Mouse (Mus musculus): ENCODE results near the gene Lix1l.
"Not testable (repeated sequence)": the region's sequence is repeated elsewhere in the genome, so short reads cannot be mapped to it uniquely, and the experiment has no call there.

The Lix1l gene

DNA sequence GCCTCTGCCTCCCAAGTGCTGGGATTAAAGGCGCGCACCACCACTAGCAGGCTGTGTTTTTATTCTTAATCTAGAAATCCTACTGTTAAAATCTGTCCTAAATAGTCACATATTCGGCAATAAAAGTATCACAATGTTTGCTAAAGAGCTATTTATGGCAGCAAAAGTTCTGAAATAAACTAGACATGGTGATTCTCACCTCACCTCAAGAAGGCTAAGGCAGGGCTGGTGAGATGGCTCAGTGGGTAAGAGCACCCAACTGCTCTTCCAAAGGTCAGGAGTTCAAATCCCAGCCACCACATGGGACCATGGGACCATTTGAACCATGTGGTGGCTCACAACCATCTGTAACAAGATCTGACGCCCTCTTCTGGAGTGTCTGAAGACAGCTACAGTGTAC is 10.3 kb upstream of the Lix1l start:
- no peak for DNase-seq

DNA sequence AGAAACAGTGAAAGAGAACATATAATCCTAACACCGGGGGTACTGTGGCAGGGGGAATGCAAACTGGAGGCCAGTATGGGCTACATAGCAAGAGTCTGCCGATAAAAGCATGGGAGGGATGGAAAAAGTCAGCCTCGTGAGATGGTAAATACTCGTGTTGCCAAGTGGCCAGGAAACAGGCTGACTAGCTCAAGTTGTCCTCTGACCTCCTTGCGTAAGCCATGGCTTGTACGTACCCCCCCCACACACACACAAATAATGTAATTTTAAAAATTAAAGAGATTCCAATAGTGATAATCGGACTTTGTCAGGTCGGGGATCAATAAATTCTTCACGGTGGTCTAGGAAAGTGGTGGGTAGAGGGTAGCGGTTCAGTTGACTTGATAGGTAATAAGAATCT is 7.6 kb upstream of the Lix1l start:
- no peak for DNase-seq

DNA sequence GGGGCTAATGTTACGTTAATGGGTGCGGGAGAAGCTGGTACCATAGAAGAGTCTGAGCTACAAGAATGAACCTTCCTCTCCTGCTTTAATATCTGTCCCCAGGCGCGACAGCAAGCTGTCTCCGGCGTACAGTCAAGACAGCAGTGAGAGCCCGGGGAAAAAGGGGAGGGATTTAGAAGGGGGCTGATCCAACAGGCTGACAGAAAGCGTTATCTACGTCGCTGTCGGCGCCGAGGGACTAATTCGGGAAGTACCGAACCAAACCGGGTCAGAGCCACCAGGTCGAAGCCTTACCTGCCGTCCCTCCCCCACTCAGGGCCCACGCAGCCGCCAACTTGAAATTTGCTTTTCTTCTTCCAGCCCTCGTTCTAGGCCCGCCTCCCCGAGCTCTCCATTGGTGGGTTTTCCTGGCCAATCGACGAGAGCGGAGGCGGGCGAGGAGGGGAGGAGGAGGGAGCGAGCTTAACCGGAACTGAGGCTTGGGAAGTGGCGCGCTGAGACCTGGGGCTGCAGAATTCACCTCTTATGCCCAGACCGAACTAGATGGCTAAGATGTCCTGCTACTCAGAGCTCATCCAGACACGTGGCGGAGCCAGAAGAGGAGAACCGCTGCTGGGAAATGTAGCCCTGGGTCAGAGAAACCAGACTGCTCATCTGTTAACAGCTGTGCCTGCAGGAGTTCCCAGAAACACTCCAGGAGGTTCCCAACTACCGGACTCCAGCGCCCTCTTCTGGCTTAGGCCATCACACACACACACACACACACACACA is 7.0 kb upstream of the Lix1l start, which contains the start of gene Polr3gl:
Gene Polr3gl, minus strand, starts transcription at position 392 of the 771 bp plus-strand sequence.
- DNase-seq, result peak; percentile 95

DNA sequence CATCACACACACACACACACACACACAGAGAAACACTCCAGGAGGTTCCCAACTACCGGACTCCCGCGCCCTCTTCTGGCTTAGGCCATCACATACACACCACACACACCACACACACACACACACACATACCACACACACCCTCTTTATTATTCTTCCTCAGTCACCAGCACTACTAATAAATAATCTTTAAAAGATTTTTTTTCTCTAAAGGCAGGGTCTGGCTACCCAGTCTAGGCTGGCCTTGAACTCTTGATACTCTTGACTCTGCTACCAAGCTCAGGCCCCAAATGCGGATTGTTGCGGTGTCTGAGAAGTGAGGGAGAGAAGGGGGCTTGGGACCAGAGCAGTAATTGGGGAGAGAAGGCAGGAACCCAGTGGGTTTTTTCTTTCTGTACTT is 6.1 kb upstream of the Lix1l start:
- no peak for DNase-seq

DNA sequence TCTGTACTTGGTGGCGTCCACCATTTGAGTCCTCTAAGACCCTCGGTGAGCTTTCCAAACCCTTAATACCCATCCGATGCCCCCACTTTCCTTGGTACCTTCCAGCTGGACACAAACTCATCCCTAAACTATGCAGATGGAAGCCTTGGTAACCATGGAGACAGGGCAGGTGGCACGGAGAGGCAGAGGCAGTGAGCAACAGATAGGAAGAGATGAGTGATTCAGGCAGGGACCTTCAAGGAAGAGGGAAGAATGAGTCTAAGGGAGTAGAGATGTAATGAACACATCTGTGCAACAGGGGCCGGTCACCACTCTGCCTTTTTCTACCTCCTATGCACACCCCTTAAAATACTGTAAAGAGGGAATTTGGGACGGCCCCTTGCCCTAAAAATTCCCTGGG is 5.3 kb upstream of the Lix1l start:
- DNase-seq, result peak; percentile 70

DNA sequence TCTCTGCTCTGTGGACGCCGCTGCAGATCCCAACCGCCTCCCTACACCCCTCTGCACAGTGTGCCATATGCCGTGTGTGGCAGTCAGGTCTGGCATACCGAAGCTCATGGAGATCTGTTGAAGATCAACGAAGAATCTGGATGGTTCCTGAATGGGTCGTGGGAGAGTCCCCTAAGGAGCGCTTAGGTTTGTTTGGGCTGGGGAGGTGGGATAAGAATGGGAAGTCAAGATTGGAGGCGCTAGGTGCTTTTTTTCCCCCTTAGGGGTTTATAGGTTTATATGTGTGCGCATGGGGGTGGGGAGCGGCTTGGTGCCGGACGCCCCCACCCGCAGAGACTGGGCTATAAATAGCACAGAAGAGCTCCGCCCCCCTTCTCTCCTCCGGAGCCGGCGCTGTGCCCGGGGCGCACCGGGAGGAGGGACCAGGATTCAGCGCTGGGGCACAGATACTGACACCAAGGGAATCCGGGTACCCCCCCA is 4.7 kb upstream of the Lix1l start, which contains the start of gene Ankrd34a:
Gene Ankrd34a, plus strand, starts transcription at position 409 of the 480 bp plus-strand sequence.
- DNase-seq, result peak; percentile 87

DNA sequence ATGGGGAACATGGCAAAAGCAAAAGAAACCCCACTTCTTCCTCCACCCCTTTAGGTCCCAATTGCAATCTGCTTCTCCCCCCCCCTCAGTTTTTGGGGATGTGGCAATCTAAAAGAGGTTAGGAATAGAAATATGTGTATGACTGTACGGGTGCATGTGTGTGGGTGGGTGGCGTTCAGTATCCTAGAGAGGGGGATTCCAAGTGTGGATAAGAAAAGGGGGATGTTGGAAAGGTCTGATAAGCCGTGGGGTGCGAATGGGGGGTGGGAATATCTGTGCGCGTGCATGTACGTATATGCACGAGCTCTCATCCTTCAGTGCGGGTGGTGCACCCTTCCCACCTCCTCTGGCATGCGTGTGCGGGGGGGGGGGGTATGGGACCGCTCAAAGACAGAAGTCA is 4.1 kb upstream of the Lix1l start:
- no peak for DNase-seq

DNA sequence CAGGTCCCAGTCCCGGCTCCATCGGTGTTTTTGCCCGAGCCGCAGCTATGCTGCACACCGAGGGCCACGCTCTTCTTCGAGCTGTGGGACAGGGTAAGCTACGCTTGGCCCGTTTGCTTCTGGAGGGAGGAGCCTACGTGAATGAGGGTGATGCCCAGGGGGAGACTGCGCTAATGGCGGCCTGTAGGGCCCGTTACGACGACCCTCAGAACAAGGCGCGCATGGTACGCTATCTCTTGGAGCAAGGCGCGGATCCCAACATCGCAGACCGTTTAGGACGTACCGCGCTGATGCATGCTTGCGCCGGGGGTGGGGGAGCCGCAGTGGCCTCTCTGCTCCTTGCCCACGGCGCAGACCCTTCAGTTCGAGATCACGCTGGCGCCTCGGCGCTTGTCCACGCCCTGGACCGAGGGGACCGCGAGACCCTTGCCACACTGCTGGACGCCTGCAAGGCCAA is 3.5 kb upstream of the Lix1l start:
- no peak for DNase-seq

DNA sequence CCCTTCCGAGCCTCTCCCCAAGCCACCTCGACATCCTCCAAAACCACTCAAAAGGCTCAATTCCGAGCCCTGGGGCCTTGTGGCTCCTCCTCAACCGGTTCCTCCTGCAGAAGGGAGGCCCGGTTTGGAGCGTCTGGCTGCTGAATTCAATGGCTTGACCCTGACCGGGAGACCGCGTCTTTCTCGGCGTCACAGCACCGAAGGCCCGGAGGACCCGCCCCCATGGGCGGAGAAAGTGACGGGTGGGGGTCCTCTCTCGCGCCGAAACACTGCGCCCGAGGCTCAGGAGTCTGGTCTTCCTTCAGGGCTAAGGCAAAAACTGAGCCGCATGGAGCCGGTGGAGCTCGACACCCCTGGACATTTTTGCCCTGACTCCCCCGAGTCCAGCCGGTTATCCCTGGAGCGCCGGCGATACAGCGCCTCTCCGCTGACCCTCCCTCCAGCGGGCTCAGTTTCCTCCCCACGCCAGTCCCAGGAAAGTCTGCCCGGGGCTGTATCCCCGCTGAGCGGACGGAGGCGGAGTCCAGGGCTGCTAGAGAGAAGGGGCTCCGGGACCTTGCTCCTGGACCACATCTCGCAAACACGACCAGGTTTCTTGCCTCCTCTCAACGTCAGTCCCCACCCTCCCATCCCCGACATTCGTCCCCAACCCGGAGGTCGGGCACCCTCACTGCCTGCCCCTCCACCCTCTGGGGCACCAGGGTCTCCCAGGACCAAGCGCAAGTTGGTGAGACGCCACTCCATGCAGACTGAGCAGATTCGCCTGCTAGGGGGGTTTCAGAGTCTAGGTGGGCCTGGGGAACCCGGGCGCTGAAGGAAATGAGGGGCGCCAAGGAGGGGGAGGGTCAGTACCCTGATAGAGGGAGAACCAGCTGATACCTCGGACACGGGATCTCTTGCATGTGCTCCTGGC is 2.5 kb upstream of the Lix1l start:
- DNase-seq, result no peak

DNA sequence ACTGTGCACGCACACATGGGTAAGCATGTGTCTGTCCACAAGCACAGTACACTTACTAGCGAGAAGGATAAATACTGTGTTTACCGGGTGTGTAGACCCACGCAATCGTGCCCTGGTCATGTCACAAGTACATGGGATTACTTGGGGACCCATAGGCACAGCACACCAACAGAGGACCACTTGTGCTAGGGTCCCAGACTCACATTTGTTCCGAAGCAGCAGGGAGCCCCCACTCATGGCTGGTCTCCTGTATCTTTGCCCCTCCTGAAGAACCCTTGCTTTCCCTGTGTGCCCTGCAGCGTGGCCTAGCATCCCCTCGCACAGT is 1.9 kb upstream of the Lix1l start:
- DNase-seq, result no peak

DNA sequence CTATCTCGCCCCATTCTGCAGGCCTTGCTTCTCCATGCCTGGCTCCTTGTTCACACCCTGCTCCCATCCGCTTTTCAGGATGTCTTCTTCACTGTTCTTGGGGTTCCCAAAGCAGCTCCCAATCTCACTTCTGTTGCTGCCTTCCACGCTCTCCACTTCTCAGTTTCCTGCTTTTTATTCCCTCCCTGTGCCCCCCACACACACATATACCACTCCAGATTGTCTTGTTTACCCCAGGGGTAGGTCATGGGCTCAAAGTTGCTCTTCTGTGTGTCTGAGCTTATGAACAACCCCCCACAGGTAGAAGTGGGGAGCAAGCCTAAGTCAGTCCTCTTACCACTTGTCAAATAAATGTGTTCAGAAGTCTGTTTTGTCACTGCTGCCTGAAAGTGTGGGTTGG is 1.5 kb upstream of the Lix1l start:
- DNase-seq, result no peak

DNA sequence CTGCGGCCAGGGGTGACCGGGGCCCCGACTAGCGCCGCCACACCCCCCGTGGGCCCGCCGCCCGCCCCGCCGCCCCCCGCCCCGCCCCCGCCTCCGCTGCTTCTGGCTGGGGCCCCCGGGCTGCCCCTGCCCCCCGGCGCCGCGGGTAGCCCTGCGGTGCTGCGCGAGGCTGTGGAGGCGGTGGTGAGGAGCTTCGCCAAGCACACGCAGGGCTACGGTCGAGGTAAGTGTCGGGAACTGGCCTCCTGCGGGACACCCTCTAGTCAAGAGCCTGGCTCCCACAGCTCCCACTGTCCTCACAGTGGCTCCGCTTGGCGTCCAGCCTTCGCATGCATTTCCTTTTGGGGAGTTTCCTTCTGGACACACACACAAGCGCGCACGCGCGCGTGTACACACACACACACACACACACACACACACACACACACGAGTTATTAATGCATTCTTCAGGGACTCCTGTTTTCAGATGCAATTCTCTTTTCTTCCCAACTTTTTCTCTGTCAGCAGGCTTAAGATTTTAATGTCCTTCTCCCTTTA is 370 bp downstream of the Lix1l start:
- peak; percentile 68 for DNase-seq

DNA sequence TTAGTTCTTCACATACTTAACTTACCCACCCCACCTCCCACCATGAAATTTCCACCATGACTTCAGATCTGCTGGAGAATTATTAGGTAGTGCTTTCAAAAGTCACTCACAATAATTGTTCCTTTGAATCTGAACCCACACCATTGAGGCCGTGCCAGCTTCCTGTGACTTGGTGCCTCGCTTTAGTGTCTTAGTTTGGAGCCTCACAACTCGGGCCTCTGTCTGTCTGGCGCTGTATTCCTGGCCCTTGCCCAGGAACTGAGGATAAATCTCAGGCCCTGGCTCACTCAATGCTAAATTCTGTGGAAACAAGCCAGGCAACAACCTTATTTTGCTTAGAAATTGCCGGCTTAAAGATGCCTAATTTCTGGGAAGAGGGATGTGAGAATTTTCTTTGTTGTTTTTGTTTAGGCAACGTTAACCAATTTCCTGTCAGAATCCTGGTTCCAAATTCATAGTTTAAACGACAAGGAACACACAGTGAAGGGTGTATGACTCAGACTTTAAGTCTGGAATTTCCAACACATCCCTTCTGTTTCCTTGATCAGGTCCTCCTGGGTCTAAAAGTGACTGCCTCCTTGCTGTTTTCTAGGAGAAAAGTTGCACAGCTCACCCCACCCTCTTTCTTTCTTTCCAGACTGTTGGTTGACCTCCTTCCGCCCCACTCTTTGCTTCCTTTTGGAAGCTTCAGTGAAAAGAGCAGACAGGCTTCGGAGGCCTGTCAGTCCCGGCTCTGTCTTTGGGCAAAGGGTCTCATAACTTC is 1.2 kb downstream of the Lix1l start:
- no peak for DNase-seq

DNA sequence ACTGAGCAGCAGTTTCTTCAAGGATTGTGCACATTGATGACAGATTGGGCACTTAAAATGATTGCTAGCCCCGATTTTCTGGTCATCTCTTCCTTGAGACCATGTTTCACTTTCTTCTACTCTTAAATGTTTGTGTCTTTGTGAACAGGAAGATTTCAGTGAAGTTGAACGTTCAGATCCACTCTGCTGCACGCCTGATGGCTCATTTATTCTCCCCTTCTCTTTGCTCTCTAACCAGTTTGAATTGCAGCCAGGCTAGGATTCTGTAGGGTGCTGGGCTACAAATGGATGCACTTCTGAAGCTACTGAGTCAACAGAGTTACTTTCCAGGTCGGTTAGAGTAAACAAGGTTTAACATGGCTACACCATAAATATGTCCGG is 1.7 kb downstream of the Lix1l start:
- DNase-seq, result no peak

DNA sequence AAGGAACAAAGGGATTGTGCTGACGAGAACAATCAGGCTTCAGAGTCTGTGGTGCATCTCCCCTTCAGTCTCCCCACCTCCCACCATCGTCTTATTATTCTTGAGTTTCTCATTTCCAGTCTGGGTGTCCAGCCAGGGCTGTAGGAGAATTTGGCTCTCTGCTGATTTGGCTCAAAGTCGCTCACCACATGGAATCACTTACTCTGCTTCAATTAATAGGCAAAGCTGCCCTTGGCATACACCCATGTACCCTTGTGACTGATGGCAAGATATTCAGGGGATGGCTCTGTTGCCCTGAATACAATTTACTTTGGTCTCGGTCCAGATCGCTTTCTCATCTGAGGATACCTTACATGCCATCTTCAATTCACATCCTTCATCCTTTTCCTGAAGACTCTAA is 2.4 kb downstream of the Lix1l start:
- no peak for DNase-seq

DNA sequence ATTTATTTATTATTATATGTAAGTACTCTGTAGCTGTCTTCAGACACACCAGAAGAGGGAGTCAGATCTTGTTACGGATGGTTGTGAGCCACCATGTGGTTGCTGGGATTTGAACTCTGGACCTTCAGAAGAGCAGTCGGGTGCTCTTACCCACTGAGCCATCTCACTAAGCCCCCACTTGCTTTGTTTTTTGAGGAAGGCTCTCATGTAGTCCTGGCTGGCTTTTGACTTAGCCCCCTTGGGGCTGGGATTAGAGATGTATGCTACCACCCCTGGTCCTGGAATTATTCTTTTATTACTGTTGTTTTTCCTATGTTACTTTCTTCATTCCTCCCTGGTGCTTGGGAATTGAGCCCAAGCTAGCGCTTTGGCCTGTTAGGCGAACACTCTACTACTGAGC is 5.1 kb downstream of the Lix1l start:
- not testable (repeated sequence) for DNase-seq

DNA sequence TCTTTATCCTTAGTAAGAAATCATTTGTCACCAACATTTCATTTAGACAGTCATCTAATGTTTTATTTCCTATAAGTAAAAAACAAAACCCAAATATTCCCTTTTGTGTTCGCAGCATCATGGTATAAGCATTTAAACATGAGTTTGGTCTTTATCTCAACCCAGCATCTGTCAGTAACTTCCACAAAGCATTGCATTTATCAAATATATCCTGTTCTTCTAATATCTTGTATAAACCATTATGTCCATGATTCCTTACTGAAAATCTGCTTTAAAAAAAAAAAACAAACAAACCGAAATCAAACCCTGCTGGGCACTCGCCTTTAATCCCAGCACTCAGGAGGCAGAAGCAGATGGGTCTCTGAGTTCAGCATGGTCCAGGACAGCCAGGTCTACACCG is 5.7 kb downstream of the Lix1l start:
- no peak for DNase-seq

DNA sequence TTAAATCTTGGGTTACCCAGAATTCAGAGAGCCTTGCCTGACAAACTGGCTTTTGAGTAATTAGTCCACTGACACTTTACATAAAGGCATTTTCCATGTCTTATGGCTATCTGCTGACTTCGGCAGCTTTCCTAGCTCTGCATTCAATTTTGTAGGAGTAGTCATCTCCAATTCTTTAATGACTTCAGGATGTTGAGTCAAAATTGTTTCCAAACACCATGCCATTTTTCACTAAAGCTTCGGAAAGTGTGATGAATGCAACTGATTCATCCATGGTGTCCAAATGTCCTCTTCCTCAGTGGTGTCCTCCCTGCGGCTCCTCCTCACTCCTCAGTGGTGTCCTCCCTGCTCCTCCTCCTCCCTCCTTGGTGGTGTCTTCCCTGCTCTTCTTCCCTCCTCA is 17.0 kb downstream of the Lix1l start:
- no peak for DNase-seq

DNA sequence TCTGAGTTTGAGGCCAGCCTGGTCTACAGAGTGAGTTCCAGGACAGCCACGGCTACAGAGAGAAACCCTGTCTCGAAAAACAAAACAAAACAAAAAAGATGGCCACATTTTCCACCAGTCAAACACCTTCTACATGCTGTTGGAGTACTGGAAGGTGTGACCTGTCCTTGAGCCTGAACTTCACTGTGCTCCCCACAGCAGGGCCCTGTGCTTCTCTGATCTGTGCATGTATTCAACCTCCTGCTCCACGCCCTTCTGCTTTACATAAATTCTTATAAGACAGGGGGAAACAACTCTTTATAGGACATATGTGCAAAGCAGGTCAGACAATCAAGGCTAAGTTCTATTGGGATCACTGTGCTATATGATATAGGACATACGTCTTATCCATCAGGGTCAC is 22.3 kb downstream of the Lix1l start:
- no peak for DNase-seq

DNA sequence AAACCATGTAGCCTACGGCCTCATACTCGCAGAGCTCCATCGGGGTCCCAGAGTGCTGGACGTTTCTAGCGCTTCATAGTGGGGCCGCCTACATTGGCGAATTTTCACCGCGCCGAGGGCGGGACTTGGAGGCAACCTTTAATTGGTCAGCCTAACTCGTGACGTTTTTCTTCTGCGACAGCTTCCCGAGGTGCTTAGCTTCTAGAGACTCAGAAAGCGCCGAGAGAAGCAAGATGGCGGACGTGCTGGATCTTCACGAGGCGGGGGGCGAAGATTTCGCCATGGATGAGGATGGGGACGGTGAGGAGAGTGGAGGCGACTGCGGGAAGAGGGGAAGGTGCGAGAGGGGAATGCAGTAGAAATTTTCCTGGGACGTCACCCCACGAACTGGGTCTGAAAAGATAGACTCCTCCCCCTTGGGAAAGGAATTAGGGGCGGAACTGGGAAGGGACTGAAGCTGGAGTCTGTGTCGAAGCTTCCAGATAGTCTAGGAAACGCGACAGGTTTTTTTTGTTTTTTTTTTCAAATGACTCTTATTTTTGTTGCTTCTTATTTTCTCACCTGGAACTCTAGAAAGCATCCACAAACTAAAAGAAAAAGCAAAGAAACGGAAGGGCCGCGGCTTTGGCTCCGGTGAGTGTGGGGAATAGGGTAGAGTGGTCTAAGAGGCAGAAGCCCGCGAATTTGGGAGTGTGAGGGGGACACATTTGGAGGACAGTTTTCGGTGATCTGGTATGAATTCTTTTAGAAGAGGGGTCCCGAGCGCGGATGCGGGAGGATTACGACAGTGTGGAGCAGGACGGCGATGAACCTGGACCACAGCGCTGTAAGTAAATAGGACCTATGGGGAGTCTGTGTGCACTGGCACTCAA is 29.0 kb downstream of the Lix1l start, which contains the start of gene Rbm8a:
Gene Rbm8a, plus strand, starts transcription at position 205 of the 872 bp plus-strand sequence.
- peak; percentile 97 for DNase-seq

DNA sequence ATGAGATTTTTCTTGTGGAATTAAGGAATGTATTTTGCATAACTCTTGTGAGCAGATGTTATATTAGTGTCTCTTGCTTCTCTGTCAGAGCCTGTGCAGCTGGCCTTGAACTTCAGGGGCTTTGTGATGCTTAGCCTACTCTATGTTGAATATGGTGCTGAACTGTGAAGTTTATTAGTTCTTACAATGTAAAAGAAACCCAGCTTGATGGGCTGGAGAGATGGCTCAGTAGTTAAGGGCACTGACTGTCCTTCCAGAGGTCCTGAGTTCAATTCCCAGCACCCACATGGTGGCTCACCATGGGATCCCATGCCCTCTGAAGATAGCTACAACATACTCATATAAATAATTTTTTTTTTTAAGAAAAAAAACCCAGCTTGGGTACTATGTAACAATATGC is 31.1 kb downstream of the Lix1l start:
- no peak for DNase-seq

DNA sequence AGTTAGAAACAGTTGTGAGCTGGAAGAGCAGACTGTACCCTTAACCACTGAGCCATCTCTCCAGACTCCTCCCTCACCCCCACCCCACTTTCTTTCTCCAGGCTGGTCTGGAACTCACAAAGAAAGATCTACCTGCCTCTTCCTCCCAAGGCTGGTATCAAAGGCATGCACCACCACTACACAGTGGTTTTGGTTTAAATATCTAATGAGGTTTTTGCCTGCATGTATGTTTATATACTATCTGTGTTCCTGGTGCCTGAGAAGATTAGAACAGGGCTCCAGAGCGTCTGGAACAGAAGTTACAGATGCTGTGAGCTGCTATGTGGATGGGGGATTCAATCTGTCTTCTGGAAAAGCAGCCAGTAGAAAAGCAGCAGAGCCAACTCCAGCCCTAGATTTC is 33.1 kb downstream of the Lix1l start:
- no peak for DNase-seq

All from layer of hippocampus, adult 9-11 months (tissue).